Mouse (Mus musculus) spleen, postnatal 10 days (tissue): ENCODE data around the gene Ptcd2.
"Not testable (repeated sequence)": the region's sequence is repeated elsewhere in the genome, so short reads cannot be mapped to it uniquely, and the experiment has no call there.

Source experiments
- DNase-seq, 2 experiments: peaks; one replicate each; pipeline ENCODE4 v3.0.0; 2021 to 2022; ENCODE audit warnings: low spot score in 2 of 2

The Ptcd2 gene

DNA sequence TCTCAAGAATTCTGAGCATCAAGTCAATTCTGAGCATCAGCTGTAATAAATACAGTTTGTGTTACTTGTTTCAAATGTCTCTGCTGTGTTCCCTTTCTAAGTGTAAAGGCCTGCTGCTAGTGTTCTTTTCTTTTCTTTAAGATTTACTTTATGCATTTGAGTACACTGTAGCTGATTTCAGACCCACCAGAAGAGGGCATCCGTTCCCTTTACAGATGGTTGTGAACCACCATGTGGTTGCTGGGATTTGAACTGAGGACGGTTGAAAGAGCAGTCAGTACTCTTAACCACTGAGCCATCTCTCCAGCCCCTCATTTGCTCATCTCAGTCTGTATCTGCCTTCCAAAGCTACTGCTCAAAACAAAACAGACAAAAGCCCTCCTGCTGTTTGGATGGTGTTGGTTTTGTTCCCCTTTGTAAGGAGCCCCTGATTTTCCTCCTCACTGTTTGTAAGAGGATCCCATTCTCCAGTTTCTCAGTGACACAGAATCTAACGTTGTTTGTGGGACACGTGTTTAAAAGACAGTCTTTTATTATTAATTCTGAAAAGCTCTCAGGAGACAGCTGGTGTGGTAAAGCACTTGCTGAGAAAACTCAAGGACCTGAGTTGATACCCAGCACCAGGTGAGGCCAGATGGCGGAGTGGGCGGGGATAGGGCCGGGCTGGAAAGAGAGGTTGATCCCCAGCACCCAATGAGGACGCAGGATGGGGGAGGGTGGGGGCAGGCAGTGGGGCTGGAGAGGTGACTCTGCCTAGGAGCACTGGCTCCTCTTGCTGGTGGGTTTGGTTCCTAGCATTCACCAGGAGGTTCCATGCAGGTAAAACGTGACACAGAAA lies 12.1 kb upstream of the Ptcd2 start:
- no peak for DNase-seq

DNA sequence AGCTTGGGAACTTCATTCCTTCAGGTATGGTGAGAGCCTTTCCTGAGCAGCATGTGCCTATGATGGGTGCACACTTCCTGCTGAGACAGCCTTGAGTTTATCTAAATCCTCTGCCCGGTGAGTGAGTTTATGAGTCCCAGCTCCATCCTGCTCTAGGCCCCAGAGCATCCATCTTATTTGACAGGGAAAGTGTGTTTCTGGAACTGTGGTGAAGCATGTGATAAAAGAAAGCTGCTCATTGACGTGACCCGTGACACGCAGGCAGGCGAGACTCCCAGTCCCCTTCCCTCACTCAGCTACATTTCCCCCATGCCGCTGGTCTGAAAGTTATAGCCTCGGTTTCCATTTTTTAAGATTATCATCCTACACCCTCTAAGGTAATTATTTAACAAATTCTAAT lies 11.4 kb upstream of the Ptcd2 start:
- DNase-seq: no peak

GRCm38 (mm10) chr13:99355072-99355471 lies 10.6 kb upstream of the Ptcd2 start:
- DNase-seq: no peak

GRCm38 (mm10) chr13:99353490-99353851 lies 9.0 kb upstream of the Ptcd2 start:
- no peak for DNase-seq

DNA sequence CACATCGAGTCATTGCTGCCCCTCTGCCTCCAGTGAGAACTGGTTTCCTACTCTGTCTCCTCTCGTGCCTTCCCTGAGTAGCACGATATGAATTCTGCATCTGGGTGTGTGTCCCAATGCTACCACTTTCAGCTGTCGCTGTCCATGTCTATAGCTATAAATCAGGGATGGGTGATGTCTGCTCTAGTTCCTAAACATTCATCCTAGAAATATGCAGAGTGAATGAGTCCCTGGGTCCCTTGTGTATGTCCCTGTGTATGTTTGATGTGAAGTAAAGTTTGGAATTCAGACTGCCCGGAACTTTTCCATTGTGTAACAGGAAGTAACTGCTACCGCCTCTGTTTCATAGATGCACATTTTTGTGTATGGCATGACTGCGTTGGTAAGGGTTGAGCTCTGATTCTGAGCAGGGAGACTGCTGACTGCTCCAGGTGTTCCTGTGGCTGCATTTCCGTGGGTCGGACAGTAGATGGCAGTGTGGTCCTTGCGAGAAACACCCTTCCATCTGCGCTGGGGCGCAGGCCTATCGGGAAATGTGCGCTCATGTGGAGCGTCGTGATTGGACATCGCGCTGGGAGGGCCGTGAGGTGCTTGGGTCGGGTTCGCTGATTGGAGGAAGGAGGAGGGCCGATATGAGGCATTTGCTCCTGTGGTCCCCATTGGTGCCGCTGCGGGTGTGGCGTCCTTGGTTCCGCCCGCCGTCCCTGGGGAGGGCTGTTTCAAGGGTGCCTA lies 8.4 kb upstream of the Ptcd2 start:
- DNase-seq: peak; percentile 72 to 91

- DNase-seq: no peak
Observed at GRCm38 (mm10) chr13:99351596-99351995, 7.1 kb upstream of the Ptcd2 start.

GRCm38 (mm10) chr13:99351186-99351585 lies 6.7 kb upstream of the Ptcd2 start:
- no peak for DNase-seq

GRCm38 (mm10) chr13:99350009-99350408 lies 5.5 kb upstream of the Ptcd2 start:
- DNase-seq: no peak

DNA sequence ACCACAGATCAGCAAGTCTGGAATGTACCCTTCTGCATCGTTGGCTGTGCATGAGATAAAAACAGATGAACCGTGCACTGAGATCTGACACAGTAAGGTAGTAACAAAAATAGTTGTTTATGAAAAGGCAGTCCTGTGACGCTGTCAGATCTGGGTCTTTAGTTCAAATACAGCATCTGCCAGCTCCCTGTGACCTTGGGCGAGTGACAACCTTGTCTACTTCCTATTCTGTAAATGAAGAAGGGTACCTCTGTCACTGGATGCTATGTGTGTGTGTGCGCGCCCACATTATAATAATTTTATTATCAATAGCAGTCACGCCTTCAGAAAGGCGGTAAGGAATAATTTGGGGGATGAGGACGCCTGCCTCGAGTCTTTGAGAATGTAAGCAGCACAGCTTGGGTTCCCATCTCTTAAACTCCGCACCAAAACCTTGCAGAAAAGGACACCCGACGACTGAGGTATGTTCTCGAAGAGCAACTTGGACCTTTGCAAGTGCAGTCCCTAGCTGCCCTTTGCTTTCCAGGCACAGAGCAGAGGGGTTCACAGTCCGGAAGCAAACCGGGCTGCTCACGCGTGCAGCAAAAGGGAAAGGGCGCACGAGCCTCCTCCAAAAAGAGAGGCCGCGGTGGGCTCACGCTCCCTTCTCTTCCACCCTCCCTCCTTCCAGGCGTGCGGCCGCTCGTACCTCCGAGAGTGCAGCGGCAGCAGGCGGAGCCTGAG lies 468 bp downstream of the Ptcd2 start:
- DNase-seq: peak in 1 of 2 experiments; percentile 20

- no peak for DNase-seq
Observed at GRCm38 (mm10) chr13:99341504-99341903, 3.0 kb downstream of the Ptcd2 start.

DNA sequence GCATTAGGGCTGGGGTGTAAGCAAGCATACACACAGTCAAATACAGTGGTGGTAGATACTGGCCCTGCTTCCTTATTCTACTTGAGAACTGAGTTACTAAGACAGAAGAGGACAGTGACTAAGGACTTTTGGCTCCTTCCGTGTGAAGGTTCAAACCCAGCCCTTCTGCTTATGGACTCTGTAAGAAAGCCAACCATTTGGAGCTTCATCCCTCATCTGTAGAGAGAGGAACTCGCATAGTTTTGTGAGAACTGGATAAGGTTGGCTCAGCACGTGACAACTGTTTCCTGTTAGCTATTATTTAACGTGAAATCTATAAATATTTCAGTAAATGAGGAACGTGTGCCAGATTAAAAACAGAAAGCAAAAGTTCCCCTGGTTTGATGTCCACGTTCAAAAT lies 7.0 kb downstream of the Ptcd2 start:
- DNase-seq: no peak

DNA sequence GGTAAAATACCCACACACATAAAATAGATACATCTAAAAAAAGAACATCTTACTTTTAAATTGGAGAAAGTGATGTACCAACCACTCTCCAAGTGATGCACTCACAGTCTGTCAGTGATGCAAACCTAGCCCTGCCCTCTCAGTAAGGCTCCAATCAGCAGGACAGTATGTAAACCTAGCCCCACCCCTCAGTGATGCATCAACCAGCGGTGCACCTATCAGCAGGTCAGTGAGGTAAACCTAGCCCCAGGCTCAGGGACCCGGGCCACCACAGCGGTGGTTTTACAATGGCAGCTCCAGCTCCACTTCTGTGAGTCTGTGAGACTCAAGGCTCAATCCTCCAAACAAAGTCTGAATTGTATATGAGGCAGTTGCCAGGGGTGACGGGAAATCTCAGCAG lies 13.2 kb downstream of the Ptcd2 start:
- no peak for DNase-seq

GRCm38 (mm10) chr13:99324337-99324685 lies 20.2 kb downstream of the Ptcd2 start:
- not testable (repeated sequence) for DNase-seq

- DNase-seq: no peak
Observed at GRCm38 (mm10) chr13:99323632-99324336, 20.7 kb downstream of the Ptcd2 start.

- not testable (repeated sequence) for DNase-seq
Observed at GRCm38 (mm10) chr13:99322915-99323314, 21.6 kb downstream of the Ptcd2 start.

DNA sequence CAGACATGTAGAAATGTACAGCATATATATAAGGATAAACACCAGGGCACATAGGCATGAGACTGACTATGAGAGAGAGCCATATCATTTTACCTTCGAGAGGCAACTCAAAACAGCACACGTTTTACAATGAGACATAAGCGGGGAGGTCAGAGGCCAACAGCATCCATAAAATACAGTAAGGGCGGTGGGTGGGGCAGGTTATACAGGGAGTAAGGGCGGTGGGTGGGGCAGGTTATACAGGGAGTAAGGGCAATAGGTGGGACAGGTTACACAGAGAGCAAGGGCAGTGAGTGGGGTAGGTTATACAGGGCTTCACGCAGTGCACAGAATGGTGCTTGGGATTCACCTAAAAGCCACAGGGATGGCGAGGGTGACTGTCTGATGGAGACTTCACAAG lies 24.1 kb downstream of the Ptcd2 start:
- no peak for DNase-seq

DNA sequence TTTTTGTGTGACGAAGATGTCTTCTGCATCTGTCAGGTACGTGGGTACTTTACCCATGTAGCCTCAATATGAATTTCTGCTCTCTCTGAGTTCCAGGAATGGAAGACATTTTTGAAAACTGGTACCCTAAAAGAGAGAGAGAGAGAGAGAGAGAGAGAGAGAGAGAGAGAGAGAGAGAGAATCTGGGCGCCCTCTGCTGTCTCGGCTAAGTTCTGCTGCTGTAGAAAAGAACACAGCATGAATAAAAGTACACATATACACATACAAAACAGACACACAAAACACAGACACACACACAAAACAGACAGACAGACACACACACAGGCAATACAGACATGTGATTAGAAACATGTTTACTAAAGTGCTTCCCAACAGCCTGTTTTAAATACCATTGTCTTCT lies 27.4 kb downstream of the Ptcd2 start:
- peak in 1 of 2 experiments; percentile 42 for DNase-seq

GRCm38 (mm10) chr13:99316366-99316765 lies 28.1 kb downstream of the Ptcd2 start:
- no peak for DNase-seq

GRCm38 (mm10) chr13:99314657-99315181 lies 29.8 kb downstream of the Ptcd2 start:
- no peak for DNase-seq

- no peak for DNase-seq
Observed at GRCm38 (mm10) chr13:99314098-99314497, 30.4 kb downstream of the Ptcd2 start.

DNA sequence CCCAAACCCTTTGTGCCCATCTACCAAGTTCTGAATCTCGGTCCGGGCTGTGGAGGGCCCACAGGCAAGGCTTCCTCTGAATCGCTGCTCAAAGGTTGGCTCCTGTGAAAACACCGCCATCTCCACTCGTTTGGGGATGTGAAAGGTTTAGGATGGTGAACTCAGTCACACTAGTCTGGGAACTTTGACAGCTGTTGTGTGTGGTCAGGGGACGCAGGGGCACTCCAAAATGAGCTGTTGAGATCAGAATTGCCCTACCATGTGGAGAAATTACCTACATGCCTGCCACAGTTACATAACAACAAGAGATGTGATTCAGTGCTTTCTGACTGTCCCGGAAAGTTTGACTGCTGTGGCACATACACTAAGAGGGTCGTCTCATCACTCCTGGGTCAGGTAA lies 36.1 kb downstream of the Ptcd2 start:
- no peak for DNase-seq

DNA sequence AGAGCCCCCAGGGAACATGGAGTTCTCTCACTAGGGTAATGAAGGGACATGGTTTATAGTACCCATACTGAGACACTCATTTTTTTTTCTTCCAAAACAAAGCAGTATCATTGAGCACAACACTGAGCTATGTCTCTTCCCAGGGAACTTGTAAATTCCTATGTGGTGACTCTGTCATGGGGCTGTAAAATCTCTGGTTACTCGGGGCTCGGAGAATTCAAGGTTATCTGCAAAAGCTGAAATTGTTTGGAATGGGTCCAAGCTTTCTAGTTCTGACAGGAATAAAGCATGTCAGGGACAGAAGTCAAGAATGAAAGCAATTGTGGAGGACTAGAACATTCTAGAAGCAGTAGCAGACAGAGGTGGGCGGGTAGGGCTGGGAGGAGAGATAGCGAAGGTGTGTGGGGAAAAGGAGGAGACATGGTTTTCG lies 36.6 kb downstream of the Ptcd2 start:
- DNase-seq: no peak
